Mouse (Mus musculus): ENCODE results near the gene Rhbdl1.

DNA sequence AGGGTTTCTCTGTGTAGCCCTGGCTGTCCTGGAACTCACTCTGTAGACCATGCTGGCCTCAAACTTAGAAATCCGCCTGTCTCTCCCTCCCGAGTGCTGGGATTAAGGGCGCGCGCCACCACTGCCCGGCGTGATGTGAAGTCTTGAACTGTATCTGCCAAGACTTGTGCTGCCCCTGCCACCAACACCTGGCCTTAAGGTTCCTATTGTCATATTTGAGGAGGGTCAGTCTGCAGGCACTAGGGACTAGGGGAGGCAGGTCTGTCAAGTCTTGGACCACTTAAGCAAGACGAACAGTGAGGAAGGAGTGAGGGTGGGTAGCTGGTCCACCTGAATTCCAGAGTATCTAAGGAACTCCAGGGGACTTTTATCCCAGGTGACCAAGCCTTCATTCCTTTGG lies 32.4 kb upstream of the Rhbdl1 start:
- no peak for TF ChIP-seq CTCF (IDR thresholded peaks at IDR 0.05)
- no peak for TF ChIP-seq EP300 (IDR thresholded peaks at IDR 0.05)

Measured in lung, postnatal 0 days (tissue).